Mouse (Mus musculus) left cerebral cortex, adult 9 months (tissue): ENCODE measurements around the gene Plekhh2.

Source experiments
- DNase-seq, 2 experiments: peaks; one replicate each; pipeline ENCODE4 v3.0.0; 2022; ENCODE audit warnings: low spot score in 2 of 2

Gene Plekhh2

GRCm38 (mm10) chr17:84644292-84645050 is 132.8 kb downstream of the Plekhh2 start:
- DNase-seq: no peak

- no peak for DNase-seq
Measured at GRCm38 (mm10) chr17:84645119-84645518, 133.4 kb downstream of the Plekhh2 start.

GRCm38 (mm10) chr17:84645894-84646293 is 134.2 kb downstream of the Plekhh2 start:
- no peak for DNase-seq

GRCm38 (mm10) chr17:84646477-84646876 is 134.8 kb downstream of the Plekhh2 start:
- no peak for DNase-seq

GRCm38 (mm10) chr17:84647630-84648029 is 135.9 kb downstream of the Plekhh2 start:
- DNase-seq: no peak

DNA sequence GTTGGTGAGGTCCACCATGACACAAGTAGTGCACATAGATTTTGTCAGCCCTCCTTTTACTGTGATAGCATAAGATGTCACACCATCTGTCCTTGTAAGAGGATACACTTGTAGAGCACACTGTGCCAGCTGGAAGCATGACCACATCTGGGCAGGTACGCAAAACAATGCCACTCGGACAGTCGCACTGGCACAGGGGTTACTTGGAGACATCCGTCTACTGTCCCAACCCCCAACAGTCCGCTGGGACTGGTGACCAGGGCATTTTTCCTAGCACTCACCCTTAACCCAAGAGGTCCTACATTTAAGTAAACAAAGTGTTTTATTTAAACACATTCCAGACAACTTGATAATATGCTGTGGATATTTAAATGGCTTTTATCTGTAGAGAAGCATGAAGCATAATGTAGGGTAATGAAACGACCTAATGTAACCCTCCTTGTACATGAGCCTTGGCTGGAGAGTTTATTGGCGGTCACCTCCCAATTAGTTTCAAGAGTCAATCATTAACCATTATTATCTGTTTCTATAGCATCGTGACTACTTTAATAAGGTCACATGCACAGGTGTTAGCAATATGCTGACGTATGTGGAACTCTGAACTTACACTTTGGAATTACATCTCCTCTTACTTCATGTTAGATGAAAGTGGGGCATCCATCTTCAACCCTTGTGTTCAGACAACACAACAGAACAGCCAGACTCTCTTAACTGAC is 138.8 kb downstream of the Plekhh2 start:
- DNase-seq: no peak

DNA sequence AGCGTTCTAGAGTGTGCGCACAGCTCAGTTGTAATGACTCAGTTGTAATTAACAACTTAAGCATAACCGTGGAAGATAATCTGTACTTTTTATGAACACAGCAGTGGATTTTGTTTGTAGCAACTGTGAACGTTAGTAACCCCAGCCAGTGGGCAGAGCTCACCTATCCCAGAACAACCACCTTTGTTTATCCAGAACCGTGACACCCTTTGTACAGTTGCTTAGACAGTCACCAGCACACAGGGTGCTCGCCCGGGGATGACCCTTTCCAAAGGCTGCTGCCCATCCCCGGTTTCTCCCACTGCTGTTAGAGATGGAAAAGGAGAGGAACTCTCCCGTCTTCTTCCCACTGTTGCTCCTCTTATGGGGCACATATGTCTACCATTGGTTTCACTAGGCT is 141.8 kb downstream of the Plekhh2 start:
- no peak for DNase-seq

GRCm38 (mm10) chr17:84656205-84656604 is 144.5 kb downstream of the Plekhh2 start:
- DNase-seq: no peak

- no peak for DNase-seq
Measured at GRCm38 (mm10) chr17:84656653-84657421, 145.1 kb downstream of the Plekhh2 start.

DNA sequence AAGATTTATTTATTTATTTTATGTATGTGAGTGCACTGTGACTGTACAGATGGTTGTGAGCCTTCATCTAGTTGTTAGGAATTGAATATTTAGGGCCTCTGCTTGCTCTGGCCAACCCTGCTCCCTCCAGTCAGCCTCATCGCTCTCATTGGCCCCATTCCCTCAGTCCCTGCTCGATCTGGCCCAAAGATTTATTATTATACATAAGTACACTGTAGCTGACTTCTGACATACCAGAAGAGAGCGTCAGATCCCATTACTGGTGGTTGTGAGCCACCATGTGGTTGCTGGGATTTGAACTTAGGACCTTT is 145.7 kb downstream of the Plekhh2 start:
- no peak for DNase-seq

DNA sequence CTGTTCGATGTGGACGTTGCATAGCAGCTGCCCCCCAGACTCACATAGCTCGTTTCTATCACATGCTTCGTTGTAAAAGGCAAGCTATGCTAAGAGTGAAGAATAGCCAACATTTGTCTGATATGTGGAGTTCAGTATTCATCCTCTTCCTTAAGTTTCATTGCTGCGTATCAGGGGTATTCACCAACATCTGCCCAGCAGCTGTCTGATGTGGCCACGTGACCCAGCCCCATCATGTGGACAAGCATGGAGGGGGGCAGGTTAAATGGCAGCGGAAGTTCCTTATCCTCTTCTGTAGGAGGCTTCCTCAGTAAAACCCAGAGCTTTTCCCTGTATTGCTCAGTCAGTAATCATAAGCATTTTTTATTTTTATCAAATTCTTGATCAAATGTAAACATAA is 146.1 kb downstream of the Plekhh2 start:
- no peak for DNase-seq

DNA sequence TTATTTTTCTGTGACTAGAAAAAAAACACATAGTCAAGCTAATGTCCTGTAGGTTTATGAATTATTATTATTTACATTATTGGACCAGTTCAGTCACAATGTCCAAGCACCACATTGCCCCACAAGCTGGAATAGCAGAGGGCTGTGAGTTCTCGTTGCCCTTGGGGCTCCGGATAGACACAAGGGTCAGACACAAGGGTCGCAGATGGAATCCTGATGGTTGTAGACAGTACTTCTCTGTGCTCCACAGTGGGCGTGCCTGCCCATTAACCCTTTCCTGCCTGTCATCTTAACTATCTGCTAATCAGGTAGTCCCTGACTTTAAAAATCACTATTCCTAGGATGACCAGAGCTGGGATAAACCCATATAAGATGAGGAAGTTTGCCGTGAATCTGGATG is 146.5 kb downstream of the Plekhh2 start:
- no peak for DNase-seq

- no peak for DNase-seq
Measured at GRCm38 (mm10) chr17:84658951-84659350, 147.3 kb downstream of the Plekhh2 start.

- DNase-seq: no peak
Measured at GRCm38 (mm10) chr17:84665053-84665452, 153.4 kb downstream of the Plekhh2 start.

- DNase-seq: no peak
Measured at GRCm38 (mm10) chr17:84665691-84666090, 154.0 kb downstream of the Plekhh2 start.

DNA sequence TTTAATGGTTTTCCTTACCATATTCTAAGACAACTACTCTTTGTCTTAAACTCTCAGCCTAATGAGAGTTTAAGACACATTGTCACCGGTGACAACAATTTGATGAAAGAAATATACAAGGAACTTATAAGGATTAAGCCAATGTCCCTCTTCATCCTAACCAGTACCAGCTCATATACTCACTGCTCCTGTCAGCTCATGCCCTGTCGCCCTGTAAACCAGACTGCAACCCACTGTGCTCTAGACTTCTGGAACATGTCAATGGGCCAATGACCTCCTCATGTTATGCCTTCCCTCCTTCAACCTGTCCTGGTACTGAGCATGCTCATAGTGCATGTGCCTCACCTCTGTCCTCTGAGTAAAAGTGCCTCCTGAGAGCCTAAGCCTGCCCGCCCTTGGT is 156.2 kb downstream of the Plekhh2 start:
- no peak for DNase-seq
